Mouse (Mus musculus): ENCODE results near the gene Psma7.

GRCm38 (mm10) chr2:180034753-180035152, 7.5 kb downstream of the Psma7 start:
- no peak for TF ChIP-seq POLR2A (IDR thresholded peaks at IDR 0.05; ENCODE audit: borderline replicate concordance, extremely low read depth, insufficient read depth, insufficient read length, poor library complexity, severe bottlenecking)
- TF ChIP-seq CTCF (IDR thresholded peaks at IDR 0.05; ENCODE audit: borderline replicate concordance, extremely low read depth, insufficient read depth, insufficient read length), result no peak

All from brain, embryonic 14.5 days (tissue).